Mouse (Mus musculus) olfactory bulb, adult 2 months (tissue): Measurements from ENCODE around the gene Ppp2r3a. TPM values are rescaled to one million over a fixed set of nuclear protein-coding genes. Genes with fewer than 3 reads are reported as not detected.

Source experiments
- H3K27ac ChIP-seq: fragments of 200-500 bp; 2 replicates; pipeline ENCODE4 v1.5.1; 2012; ENCODE audit warnings: low read depth, low read length; ENCODE audit not compliant: insufficient read depth
- H3K4me1 ChIP-seq: fragments of 200-500 bp; 2 replicates; pipeline ENCODE4 v1.6.1; 2012; ENCODE audit warnings: low read length; ENCODE audit not compliant: control insufficient read depth, insufficient read depth
- H3K4me3 ChIP-seq: fragments of 200-500 bp; 2 replicates; pipeline ENCODE4 v1.5.1; 2012; ENCODE audit warnings: mild to moderate bottlenecking, low read depth, low read length, moderate library complexity; ENCODE audit not compliant: insufficient read depth
- CTCF ChIP-seq: fragments of 200-500 bp; IDR thresholded peaks from 2 replicates; pipeline ENCODE4 v1.5.1; 2012; ENCODE audit warnings: low read depth, mild to moderate bottlenecking, low read length, moderate library complexity; ENCODE audit not compliant: insufficient read depth
- POLR2A ChIP-seq: fragments of 200-500 bp; IDR thresholded peaks from 2 replicates; pipeline ENCODE4 v1.6.1; 2012; ENCODE audit warnings: mild to moderate bottlenecking, low read depth, low read length, moderate library complexity; ENCODE audit not compliant: insufficient read depth
- WGBS: fragments of 180-500 bp; shearing (Covaris S2); methylation state at CpG from one replicate; pipeline ENCODE4 v1.1.7; 2018; 5-methylcytosine and 5-hydroxymethylcytosine counted together
- polyA plus RNA-seq: library from polyadenylated mRNA; stranded (reverse); fragments of >200 nt; gene quantifications from 2 replicates; pipeline ENCODE4 v1.2.4, GENCODE M21; 2012; ENCODE audit warnings: low replicate concordance; ENCODE audit not compliant: missing spikeins, insufficient read depth, insufficient read length

Gene Ppp2r3a
- polyA plus RNA-seq, 1 experiment, result 68.1 TPM

- Histone ChIP-seq H3K4me3 (no peak overlapping the region), H3K4me1 (no peaks in the 10 kb centered on the region), H3K27ac (no peak overlapping the region)
- WGBS, result 87% methylated on average over 4 of the region's 4 CpGs
- TF ChIP-seq CTCF, result no peak
- no peak for TF ChIP-seq POLR2A
Measured at GRCm38 (mm10) chr9:101281906-101282305, 30.3 kb upstream of the Ppp2r3a start.

GRCm38 (mm10) chr9:101281326-101281725 lies 29.7 kb upstream of the Ppp2r3a start:
- Histone ChIP-seq H3K4me1 (no peaks in the 10 kb centered on the region), H3K27ac (no peak overlapping the region), H3K4me3 (no peak overlapping the region)
- WGBS, result 86% methylated on average over 11 of the region's 11 CpGs
- TF ChIP-seq CTCF (no peak), POLR2A (no peak)

- Histone ChIP-seq H3K4me1 (no peaks in the 10 kb centered on the region), H3K27ac (no peak overlapping the region), H3K4me3 (no peak overlapping the region)
- WGBS, result 86% methylated on average over 6 of the region's 6 CpGs
- TF ChIP-seq CTCF (no peak), POLR2A (no peak)
Measured at GRCm38 (mm10) chr9:101280867-101281266, 29.3 kb upstream of the Ppp2r3a start.

GRCm38 (mm10) chr9:101280211-101280610 lies 28.6 kb upstream of the Ppp2r3a start:
- Histone ChIP-seq H3K4me1 (no peaks in the 10 kb centered on the region), H3K4me3 (no peak overlapping the region), H3K27ac (no peak overlapping the region)
- TF ChIP-seq POLR2A, result no peak
- no peak for TF ChIP-seq CTCF
- 90% methylated on average over 10 of the region's 10 CpGs for WGBS

- Histone ChIP-seq H3K4me3 (no peak overlapping the region), H3K27ac (no peak overlapping the region), H3K4me1 (no peaks in the 10 kb centered on the region)
- TF ChIP-seq CTCF (no peak), POLR2A (no peak)
- 89% methylated on average over 7 of the region's 7 CpGs for WGBS
Measured at GRCm38 (mm10) chr9:101272715-101273114, 21.1 kb upstream of the Ppp2r3a start.

- no peak for TF ChIP-seq CTCF
- no peak for TF ChIP-seq POLR2A
- Histone ChIP-seq H3K4me1 (peaks cover 5% of the 10 kb centered on the region; the same call in 1 of the 2 replicates), H3K27ac (no peak overlapping the region), H3K4me3 (no peak overlapping the region)
- 49% methylated on average over 5 of the region's 5 CpGs for WGBS
Measured at GRCm38 (mm10) chr9:101270020-101270419, 18.4 kb upstream of the Ppp2r3a start.

- Histone ChIP-seq H3K27ac (no peak overlapping the region), H3K4me1 (peaks cover 7% of the 10 kb centered on the region), H3K4me3 (no peak overlapping the region)
- TF ChIP-seq CTCF (no peak), POLR2A (no peak)
- 65% methylated on average over 8 of the region's 8 CpGs for WGBS
Measured at GRCm38 (mm10) chr9:101266043-101266442, 14.4 kb upstream of the Ppp2r3a start.

- TF ChIP-seq CTCF (no peak), POLR2A (no peak)
- WGBS, result 24% methylated on average over 6 of the region's 6 CpGs
- Histone ChIP-seq H3K27ac (no peak overlapping the region), H3K4me1 (peaks cover 7% of the 10 kb centered on the region), H3K4me3 (no peak overlapping the region)
Measured at GRCm38 (mm10) chr9:101265546-101265945, 14.0 kb upstream of the Ppp2r3a start.

GRCm38 (mm10) chr9:101262815-101263214 lies 11.2 kb upstream of the Ppp2r3a start:
- 93% methylated on average over 3 of the region's 3 CpGs for WGBS
- Histone ChIP-seq H3K4me3 (no peak overlapping the region), H3K4me1 (peaks cover 7% of the 10 kb centered on the region), H3K27ac (no peak overlapping the region)
- TF ChIP-seq POLR2A (no peak), CTCF (no peak)

GRCm38 (mm10) chr9:101261989-101262571 lies 10.5 kb upstream of the Ppp2r3a start:
- H3K4me3 ChIP-seq, result no peak overlapping the region
- no peak overlapping the region for H3K27ac ChIP-seq
- H3K4me1 ChIP-seq, result peaks cover 7% of the 10 kb centered on the region
- TF ChIP-seq CTCF, result no peak
- TF ChIP-seq POLR2A, result no peak
- WGBS, result 22% methylated on average over 11 of the region's 11 CpGs
